Mouse (Mus musculus) limb, embryonic 14.5 days (tissue): ENCODE results near the gene Hoxd12. TPM values are rescaled to one million over a fixed set of nuclear protein-coding genes. Genes with fewer than 3 reads are reported as not detected.

Experiments used
- ATAC-seq: fragments of 200-750 bp; cut with Nextera tagmentation; 2 replicates; pipeline ENCODE4 v1.8.0; 2017; ENCODE audit warnings: low read depth, moderate number of reproducible peaks, moderate TSS enrichment; ENCODE audit not compliant: low FRiP score
- DNase-seq: peaks from one replicate; pipeline ENCODE4 v3.0.0-alpha.2; 2015; ENCODE audit warnings: low spot score
- H3K27ac ChIP-seq: fragments of 300-500 bp; sonication (generic); replicated peaks from 2 replicates; pipeline ENCODE4 v1.5.1; 2014; ENCODE audit warnings: low read depth, mild to moderate bottlenecking, low read length, moderate library complexity, mixed read lengths
- H3K27me3 ChIP-seq: fragments of 300-500 bp; sonication (generic); 2 replicates; pipeline ENCODE4 v1.6.1; 2014; ENCODE audit warnings: low read length, mixed read lengths; ENCODE audit not compliant: control insufficient read depth, insufficient read depth
- H3K36me3 ChIP-seq: fragments of 300-500 bp; sonication (generic); 2 replicates; pipeline ENCODE4 v1.6.1; 2014; ENCODE audit warnings: mild to moderate bottlenecking, low read length, moderate library complexity, mixed read lengths; ENCODE audit not compliant: control insufficient read depth, insufficient read depth
- H3K4me1 ChIP-seq: fragments of 300-500 bp; sonication (generic); 2 replicates; pipeline ENCODE4 v1.6.1; 2014; ENCODE audit warnings: antibody characterized with exemption, low read length, mixed read lengths; ENCODE audit not compliant: control insufficient read depth, insufficient read depth
- H3K4me2 ChIP-seq: fragments of 300-500 bp; sonication (generic); replicated peaks from 2 replicates; pipeline ENCODE4 v1.6.1; 2014; ENCODE audit warnings: low read depth, mild to moderate bottlenecking, low read length, moderate library complexity; ENCODE audit not compliant: severe bottlenecking
- H3K4me3 ChIP-seq: fragments of 300-500 bp; sonication (generic); replicated peaks from 2 replicates; pipeline ENCODE4 v1.5.1; 2014; ENCODE audit warnings: low read length
- H3K9ac ChIP-seq: fragments of 300-500 bp; sonication (generic); 2 replicates; pipeline ENCODE4 v1.6.1; 2014; ENCODE audit warnings: mild to moderate bottlenecking, low read depth, low read length, moderate library complexity; ENCODE audit not compliant: severe bottlenecking
- H3K9me3 ChIP-seq: fragments of 300-500 bp; sonication (generic); 2 replicates; pipeline ENCODE4 v1.6.1; 2016; ENCODE audit warnings: low read length; ENCODE audit not compliant: control insufficient read depth
- POLR2A ChIP-seq: fragments of 200-500 bp; IDR thresholded peaks from 2 replicates; pipeline ENCODE4 v1.8.0; 2012; ENCODE audit warnings: inconsistent platforms, mild to moderate bottlenecking, moderate library complexity, borderline replicate concordance; ENCODE audit not compliant: insufficient read depth, insufficient read length; ENCODE audit errors: extremely low read depth
- WGBS: fragments of 180-500 bp; shearing (Covaris S2); extraction: QIAGEN DNeasy Blood & Tissue Kit; methylation state at CpG from one replicate; pipeline ENCODE4 v1.1.7; 2014; 5-methylcytosine and 5-hydroxymethylcytosine counted together
- polyA plus RNA-seq, 2 experiments: library from polyadenylated mRNA; depleted of rRNA in 1 of 2; stranded (reverse) in 1 of 2; unstranded in 1 of 2; fragments of >200 nt; fragmentation: Nextera tagmentation in 1 of 2; extraction: Ambion mirVana in 1 of 2; gene quantifications; 2 replicates each; pipeline versions ENCODE4 v1.2.1 to v1.2.3; 2012 to 2014

Gene Hoxd12
- polyA plus RNA-seq, 2 experiments: 38.4 to 43.3 TPM

- H3K27me3 ChIP-seq: peaks cover 25% of the 10 kb centered on the region; the same call in 1 of the 2 replicates
- peak overlapping the region; percentile 96 for H3K4me2 ChIP-seq
- peak overlapping the region; percentile 74 for H3K4me3 ChIP-seq
- no peaks in the 10 kb centered on the region for H3K9me3 ChIP-seq
- peak overlapping the region; percentile 96 for H3K27ac ChIP-seq
- 2% methylated on average over 35 of the region's 36 CpGs for WGBS
- peak; percentile 2; the same call in 1 of the 2 replicates for ATAC-seq
- TF ChIP-seq POLR2A: 0 out of 2 replicates have a peak, but pooled peaks have one; percentile 20
- no peak for DNase-seq
- H3K9ac ChIP-seq: peak overlapping the region; percentile 99
- H3K4me1 ChIP-seq: no peaks in the 10 kb centered on the region
- H3K36me3 ChIP-seq: peaks cover 9% of the 10 kb centered on the region
These were observed 7.5 kb upstream of the Hoxd12 start for GRCm38 (mm10) chr2:74667191-74667841.

DNA sequence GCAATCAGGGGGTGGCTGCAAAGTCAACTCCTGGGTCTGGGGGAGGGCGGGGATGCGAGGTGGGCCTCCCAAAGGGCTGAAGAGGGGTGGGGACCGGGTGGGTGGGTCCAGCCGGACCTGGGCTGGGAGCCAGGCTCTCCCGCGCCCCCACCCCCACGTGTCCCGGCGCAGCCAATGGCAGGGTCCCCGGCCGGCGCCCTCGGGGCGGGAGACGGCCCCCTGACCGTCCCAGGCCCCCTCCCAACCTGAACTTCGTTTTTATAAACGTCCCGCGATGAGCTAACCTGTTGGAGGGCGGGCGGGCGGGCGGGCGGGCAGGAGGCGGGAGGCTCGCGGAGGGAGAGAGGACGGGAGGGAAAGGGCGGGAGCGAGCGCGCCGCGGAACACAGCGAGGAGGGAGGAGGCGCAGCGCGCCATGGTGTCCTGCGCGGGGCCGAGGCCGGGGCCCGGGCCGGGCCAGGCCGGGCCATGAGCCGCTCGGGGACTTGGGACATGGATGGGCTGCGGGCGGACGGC, 6.9 kb upstream of the Hoxd12 start, which contains the start of gene Hoxd13:
Gene Hoxd13, plus strand, starts transcription at position 469 of the 516 bp plus-strand sequence.
- DNase-seq: peak; percentile 81
- H3K9ac ChIP-seq: peak within 1 kb of the TSS; percentile 99
- H3K36me3 ChIP-seq: peaks cover 9% of the 10 kb centered on the region
- peak; percentile 87 for ATAC-seq
- 3% methylated on average over 4 of the region's 51 CpGs for WGBS
- H3K27ac ChIP-seq: peak within 1 kb of the TSS; percentile 96
- H3K4me1 ChIP-seq: no peaks in the 10 kb centered on the region
- H3K4me2 ChIP-seq: peak within 1 kb of the TSS; percentile 96
- no peaks in the 10 kb centered on the region for H3K9me3 ChIP-seq
- peaks cover 29% of the 10 kb centered on the region; the same call in 1 of the 2 replicates for H3K27me3 ChIP-seq
- peak within 1 kb of the TSS; percentile 74 for H3K4me3 ChIP-seq
- TF ChIP-seq POLR2A: no peak

GRCm38 (mm10) chr2:74668370-74669229, 6.2 kb upstream of the Hoxd12 start:
- peak; percentile 5 for ATAC-seq
- peak overlapping the region; percentile 74 for H3K4me3 ChIP-seq
- no peaks in the 10 kb centered on the region for H3K9me3 ChIP-seq
- peaks cover 5% of the 10 kb centered on the region for H3K4me1 ChIP-seq
- H3K36me3 ChIP-seq: peaks cover 9% of the 10 kb centered on the region
- WGBS: under 1% methylated on average over 38 of the region's 74 CpGs
- no peak for DNase-seq
- H3K27me3 ChIP-seq: peaks cover 29% of the 10 kb centered on the region; the same call in 1 of the 2 replicates
- H3K9ac ChIP-seq: peak overlapping the region; percentile 99
- H3K4me2 ChIP-seq: peak overlapping the region; percentile 96
- TF ChIP-seq POLR2A: peak; percentile 19; the same call in 1 of the 2 replicates
- H3K27ac ChIP-seq: peak overlapping the region; percentile 96

DNA sequence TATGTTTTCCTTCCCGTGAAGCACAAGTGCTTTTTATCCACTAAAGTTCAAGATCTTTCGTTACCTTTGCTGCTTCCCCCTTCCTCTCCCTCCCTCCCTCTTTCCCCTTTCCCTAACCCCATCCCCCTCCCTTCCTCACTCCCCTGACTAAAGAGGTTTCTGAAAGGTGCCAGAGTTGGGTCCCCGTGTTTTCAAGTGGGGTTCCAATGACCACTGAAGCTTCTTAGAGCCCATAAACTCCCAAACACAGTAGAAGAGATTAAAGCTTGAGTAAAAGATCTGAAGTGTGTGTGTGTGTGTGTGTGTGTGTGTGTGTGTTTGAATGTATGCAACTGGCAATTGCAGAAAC, 5.6 kb upstream of the Hoxd12 start:
- H3K27me3 ChIP-seq: peaks cover 29% of the 10 kb centered on the region; the same call in 1 of the 2 replicates
- H3K4me3 ChIP-seq: peak overlapping the region; percentile 74
- peaks cover 9% of the 10 kb centered on the region for H3K4me1 ChIP-seq
- no peaks in the 10 kb centered on the region for H3K9me3 ChIP-seq
- peaks cover 9% of the 10 kb centered on the region for H3K36me3 ChIP-seq
- peak overlapping the region; percentile 99 for H3K9ac ChIP-seq
- no peak for DNase-seq
- WGBS: 3% methylated on average over 3 of the region's 3 CpGs
- ATAC-seq: no peak
- H3K4me2 ChIP-seq: peak overlapping the region; percentile 96
- H3K27ac ChIP-seq: peak overlapping the region; percentile 96
- no peak for TF ChIP-seq POLR2A

- ATAC-seq (no peak), DNase-seq (no peak)
- peaks cover 9% of the 10 kb centered on the region for H3K36me3 ChIP-seq
- H3K27me3 ChIP-seq: peaks cover 30% of the 10 kb centered on the region; the same call in 1 of the 2 replicates
- H3K27ac ChIP-seq: peak overlapping the region; percentile 96
- no peak for TF ChIP-seq POLR2A
- H3K9me3 ChIP-seq: no peaks in the 10 kb centered on the region
- H3K4me1 ChIP-seq: peaks cover 12% of the 10 kb centered on the region
- peak overlapping the region; percentile 74 for H3K4me3 ChIP-seq
- H3K9ac ChIP-seq: peak overlapping the region; percentile 99
- WGBS: 1% methylated on average over 14 of the region's 14 CpGs
- peak overlapping the region; percentile 96 for H3K4me2 ChIP-seq
These were observed 5.1 kb upstream of the Hoxd12 start for GRCm38 (mm10) chr2:74669650-74670235.
